Mouse (Mus musculus): ENCODE measurements around the gene Plppr3.
"Not testable (repeated sequence)": the region's sequence is repeated elsewhere in the genome, so short reads cannot be mapped to it uniquely, and the experiment has no call there.

Plppr3 gene

GRCm38 (mm10) chr10:79900951-79901410, 26.5 kb upstream of the Plppr3 start:
- peak; percentile 37 to 63 for DNase-seq (ENCODE audit: low spot score in 2 of 2)

- no peak for DNase-seq (ENCODE audit: low spot score in 2 of 2)
Observed at GRCm38 (mm10) chr10:79897316-79898245, 23.1 kb upstream of the Plppr3 start.

GRCm38 (mm10) chr10:79896814-79897213, 22.4 kb upstream of the Plppr3 start:
- no peak for DNase-seq (ENCODE audit: low spot score in 2 of 2)

- no peak for DNase-seq (ENCODE audit: low spot score in 2 of 2)
Observed at GRCm38 (mm10) chr10:79896306-79896705, 21.9 kb upstream of the Plppr3 start.

- peak in 1 of 2 experiments; percentile 68 for DNase-seq (ENCODE audit: low spot score in 2 of 2)
Observed at GRCm38 (mm10) chr10:79892451-79893118, 18.2 kb upstream of the Plppr3 start.

GRCm38 (mm10) chr10:79890670-79891069, 16.2 kb upstream of the Plppr3 start, which contains the start of gene Cfd:
TSS of gene Cfd (plus strand) at chr10:79890853.
- no peak for DNase-seq (ENCODE audit: low spot score in 2 of 2)

- no peak for DNase-seq (ENCODE audit: low spot score in 2 of 2)
Observed at GRCm38 (mm10) chr10:79889386-79889785, 15.0 kb upstream of the Plppr3 start.

- DNase-seq (ENCODE audit: low spot score in 2 of 2), result no peak
Observed at GRCm38 (mm10) chr10:79886611-79887010, 12.2 kb upstream of the Plppr3 start.

- DNase-seq (ENCODE audit: low spot score in 2 of 2), result no peak
Observed at GRCm38 (mm10) chr10:79886054-79886453, 11.6 kb upstream of the Plppr3 start, which contains the start of gene Elane. TSS of gene Elane (plus strand) at chr10:79886247.

- DNase-seq (ENCODE audit: low spot score in 2 of 2), result not testable (repeated sequence)
Observed at GRCm38 (mm10) chr10:79884938-79885337, 10.5 kb upstream of the Plppr3 start.

GRCm38 (mm10) chr10:79884446-79884845, 10.0 kb upstream of the Plppr3 start:
- DNase-seq (ENCODE audit: low spot score in 2 of 2), result no peak

GRCm38 (mm10) chr10:79883297-79884084, 9.1 kb upstream of the Plppr3 start:
- DNase-seq (ENCODE audit: low spot score in 2 of 2), result peak in 1 of 2 experiments; percentile 71

GRCm38 (mm10) chr10:79881981-79882380, 7.5 kb upstream of the Plppr3 start:
- DNase-seq (ENCODE audit: low spot score in 2 of 2), result no peak

GRCm38 (mm10) chr10:79880721-79881120, 6.3 kb upstream of the Plppr3 start:
- no peak for DNase-seq (ENCODE audit: low spot score in 2 of 2)

- no peak for DNase-seq (ENCODE audit: low spot score in 2 of 2)
Observed at GRCm38 (mm10) chr10:79879527-79879926, 5.1 kb upstream of the Plppr3 start.

- no peak for DNase-seq (ENCODE audit: low spot score in 2 of 2)
Observed at GRCm38 (mm10) chr10:79877757-79878156, 3.3 kb upstream of the Plppr3 start.

GRCm38 (mm10) chr10:79877174-79877573, 2.7 kb upstream of the Plppr3 start:
- DNase-seq (ENCODE audit: low spot score in 2 of 2), result no peak

- DNase-seq (ENCODE audit: low spot score in 2 of 2), result no peak
Observed at GRCm38 (mm10) chr10:79873715-79874289, 632 bp downstream of the Plppr3 start.

- DNase-seq (ENCODE audit: low spot score in 2 of 2), result no peak
Observed at GRCm38 (mm10) chr10:79873313-79873712, 1.1 kb downstream of the Plppr3 start.

GRCm38 (mm10) chr10:79872862-79873261, 1.6 kb downstream of the Plppr3 start:
- DNase-seq (ENCODE audit: low spot score in 2 of 2), result no peak

GRCm38 (mm10) chr10:79871845-79872244, 2.6 kb downstream of the Plppr3 start:
- DNase-seq (ENCODE audit: low spot score in 2 of 2), result no peak
